Mouse (Mus musculus) gastrocnemius, postnatal 25 days (tissue): ENCODE data around the gene Tgfbr1. TPM values are rescaled to one million over a fixed set of nuclear protein-coding genes. Genes with fewer than 3 reads are reported as not detected.
A peak's percentile ranks its signal among the peaks of the same experiment; 100 is the strongest.
"Not testable (repeated sequence)": the region's sequence is repeated elsewhere in the genome, so short reads cannot be mapped to it uniquely, and the experiment has no call there.

Source experiments
- DNase-seq: peaks from one replicate; pipeline ENCODE4 v3.0.0; 2022
- total RNA-seq, 2 experiments: library from RNA; stranded (reverse); gene quantifications; 1 replicate in 1 of 2; 2 replicates in 1 of 2; pipeline ENCODE4 v1.2.3; 2021

Gene Tgfbr1
- total RNA-seq, 2 experiments from 2014 or later: 16.7 to 18.5 TPM

GRCm38 (mm10) chr4:47347022-47347421 is 6.0 kb upstream of the Tgfbr1 start:
- no peak for DNase-seq

- DNase-seq: no peak
These were observed 3.3 kb upstream of the Tgfbr1 start for GRCm38 (mm10) chr4:47349759-47350158.

DNA sequence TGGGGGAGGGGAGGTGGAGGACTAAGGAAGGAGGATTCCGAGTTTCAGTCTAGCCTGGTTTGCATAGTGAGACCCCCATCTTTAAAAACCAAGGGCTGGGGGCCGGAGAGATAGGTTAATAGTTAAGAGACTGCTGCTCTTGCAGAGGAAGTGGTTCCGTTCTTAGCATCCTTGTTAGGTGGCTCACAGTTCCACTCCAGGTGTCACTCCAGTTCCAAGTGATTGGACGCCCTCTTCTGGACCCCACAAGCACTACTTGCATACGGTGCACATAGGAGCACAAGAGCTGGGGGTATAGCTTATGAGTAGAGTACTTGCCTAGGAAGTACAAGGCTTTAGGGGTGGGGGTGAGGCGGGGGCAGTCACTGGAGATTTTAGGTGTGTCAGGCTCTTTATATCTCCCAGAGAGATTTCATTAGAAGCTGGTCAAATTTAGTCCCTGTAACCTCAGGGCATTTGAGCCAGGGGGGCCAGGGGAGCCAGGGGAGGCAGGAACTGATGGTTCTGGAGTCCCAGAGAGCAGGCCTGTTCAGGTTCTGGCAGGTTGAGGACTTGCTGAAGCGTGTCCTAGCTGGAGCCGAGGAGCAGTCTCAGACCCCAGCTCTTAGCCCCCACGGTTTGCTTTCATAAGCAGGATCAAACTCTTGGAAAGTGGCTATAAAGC is 1.5 kb upstream of the Tgfbr1 start:
- peak; percentile 18 for DNase-seq

DNA sequence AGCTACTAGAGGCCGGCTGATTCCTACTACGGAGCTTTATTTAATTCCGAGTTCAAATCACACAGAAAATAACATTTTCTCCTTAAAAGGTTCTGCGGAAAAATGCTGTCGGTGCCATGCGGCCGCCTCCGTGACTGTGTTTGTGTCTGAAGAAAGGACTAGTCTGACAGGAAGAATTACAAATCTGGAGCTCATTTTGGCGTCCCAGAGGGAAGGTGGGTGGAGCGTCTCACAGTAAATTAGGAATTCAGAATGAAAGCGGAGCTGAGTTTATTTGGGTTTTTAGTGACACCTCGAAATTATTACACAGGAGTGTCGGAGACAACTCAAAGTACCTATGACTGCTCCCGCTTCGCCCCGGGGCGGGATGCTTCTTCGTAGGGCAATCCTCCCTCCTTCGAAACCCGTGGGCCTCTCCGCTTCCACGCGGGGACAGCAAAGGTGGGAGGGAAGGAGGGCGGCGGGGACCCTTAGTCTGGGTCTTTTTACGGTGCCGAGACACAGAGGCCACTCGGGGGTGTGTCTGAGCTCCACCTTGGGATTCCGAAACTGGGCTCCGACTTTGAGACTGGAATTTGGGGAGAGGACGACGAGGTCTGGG is 861 bp upstream of the Tgfbr1 start:
- DNase-seq: peak; percentile 63

- DNase-seq: peak; percentile 81
These were observed 542 bp downstream of the Tgfbr1 start for GRCm38 (mm10) chr4:47353416-47354111.

- DNase-seq: no peak
These were observed 1.3 kb downstream of the Tgfbr1 start for GRCm38 (mm10) chr4:47354304-47354703.

DNA sequence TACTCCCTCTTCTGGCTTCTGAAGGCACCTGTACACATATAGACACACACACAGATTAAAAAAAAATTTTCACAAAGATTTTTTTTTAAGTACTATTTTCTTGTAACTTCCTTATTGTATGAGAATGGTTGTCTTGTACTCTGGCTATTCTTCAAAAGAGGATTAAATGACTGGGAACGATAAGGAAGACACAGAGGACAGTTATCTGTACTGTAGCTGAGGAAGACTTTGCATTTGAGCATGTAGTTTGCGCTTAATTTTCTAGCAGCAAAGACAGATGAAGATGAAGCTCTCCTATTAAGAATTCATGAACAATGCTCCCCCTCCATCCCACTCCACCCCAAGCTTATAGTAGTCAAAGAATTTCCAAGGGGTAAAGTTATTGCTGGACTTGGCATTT is 9.6 kb downstream of the Tgfbr1 start:
- no peak for DNase-seq

- no peak for DNase-seq
These were observed 10.1 kb downstream of the Tgfbr1 start for GRCm38 (mm10) chr4:47363134-47363533.

DNA sequence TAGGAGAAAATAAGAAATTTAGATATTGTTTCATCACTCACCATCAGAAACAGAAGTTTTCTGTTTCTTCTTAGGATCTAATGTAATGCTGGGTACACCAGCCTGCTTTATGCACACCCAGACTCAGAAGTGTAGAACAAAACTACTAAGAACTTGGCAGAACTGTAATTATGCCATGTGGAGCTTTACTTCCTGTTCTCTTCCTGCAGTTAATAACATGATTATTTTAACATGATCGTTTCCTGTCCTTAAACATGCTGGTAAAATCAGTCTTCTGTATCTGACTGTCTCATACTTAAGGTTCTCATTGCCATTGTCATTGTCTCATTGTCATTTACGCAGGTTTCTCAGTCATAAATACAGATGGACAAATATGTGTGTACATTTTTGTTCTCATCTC is 15.7 kb downstream of the Tgfbr1 start:
- DNase-seq: no peak

DNA sequence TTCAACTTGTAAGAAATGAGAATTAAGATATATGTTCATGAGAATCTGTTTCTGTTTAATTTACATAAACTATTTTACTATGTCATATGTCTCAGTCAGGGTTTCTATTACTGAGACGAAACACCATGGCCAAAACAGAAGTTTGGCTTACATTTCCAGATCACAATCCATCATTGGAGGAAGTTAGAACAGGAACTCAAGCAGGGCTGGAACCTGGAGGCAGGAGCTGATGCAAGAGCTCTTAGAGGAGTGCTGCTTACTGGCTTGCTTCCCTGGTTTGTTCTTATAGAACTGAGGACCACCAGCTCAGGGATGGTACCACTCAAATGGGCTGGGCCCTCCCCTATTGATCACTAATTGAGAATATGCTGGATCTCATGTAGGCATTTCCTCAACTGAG is 25.7 kb downstream of the Tgfbr1 start:
- no peak for DNase-seq

- no peak for DNase-seq
These were observed 29.4 kb downstream of the Tgfbr1 start for GRCm38 (mm10) chr4:47382426-47382825.

DNA sequence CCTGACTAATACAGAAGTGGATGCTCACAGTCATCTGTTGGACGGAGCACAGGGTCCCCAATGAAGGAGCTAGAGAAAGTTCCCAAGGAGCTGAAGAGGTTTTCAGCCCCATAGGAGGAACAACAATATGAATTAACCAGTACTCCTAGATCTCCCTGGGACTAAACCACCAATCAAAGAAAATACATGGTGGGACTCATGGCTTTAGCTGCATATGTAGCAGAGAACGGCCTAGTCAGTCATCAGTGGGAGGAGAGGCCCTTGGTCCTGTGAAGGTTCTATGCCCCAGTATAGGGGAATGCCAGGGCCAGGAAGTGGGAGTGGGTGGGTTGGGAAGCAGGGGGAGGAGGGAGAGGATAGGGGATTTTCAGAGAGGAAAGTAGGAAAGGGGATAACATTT is 38.9 kb downstream of the Tgfbr1 start:
- not testable (repeated sequence) for DNase-seq

DNA sequence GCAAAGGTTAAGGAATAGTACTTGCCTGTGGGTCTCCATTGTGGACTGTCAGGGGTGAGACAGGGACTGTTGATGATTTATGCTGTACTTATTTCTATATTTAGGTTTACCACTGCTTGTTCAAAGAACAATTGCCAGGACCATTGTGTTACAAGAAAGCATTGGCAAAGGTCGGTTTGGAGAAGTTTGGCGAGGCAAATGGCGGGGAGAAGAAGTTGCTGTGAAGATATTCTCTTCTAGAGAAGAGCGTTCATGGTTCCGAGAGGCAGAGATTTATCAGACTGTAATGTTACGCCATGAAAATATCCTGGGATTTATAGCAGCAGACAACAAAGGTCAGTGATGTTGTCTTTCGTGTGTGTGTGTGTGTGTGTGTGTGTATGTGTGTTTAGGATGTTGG is 43.2 kb downstream of the Tgfbr1 start:
- DNase-seq: no peak

- no peak for DNase-seq
These were observed 45.1 kb downstream of the Tgfbr1 start for GRCm38 (mm10) chr4:47397951-47398687.

DNA sequence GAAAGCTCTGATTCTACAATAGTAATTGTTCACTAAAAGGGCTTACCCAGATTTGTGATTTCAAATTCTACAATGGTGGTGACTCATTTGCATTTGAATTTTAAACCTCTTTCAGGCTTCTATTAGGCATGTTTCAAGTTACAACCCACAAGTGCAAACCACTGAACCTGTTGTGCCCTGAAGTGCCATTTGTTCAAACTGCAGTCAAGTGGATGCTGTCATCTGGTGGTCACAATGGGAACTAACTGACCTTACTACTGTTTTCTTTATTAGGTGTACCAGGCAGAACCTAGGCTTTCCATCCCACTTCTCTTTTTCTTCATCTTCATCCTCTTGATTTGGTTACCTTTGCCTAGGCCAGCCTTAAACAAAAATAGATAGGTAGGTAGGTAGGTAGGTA is 46.8 kb downstream of the Tgfbr1 start:
- no peak for DNase-seq

- no peak for DNase-seq
These were observed 47.3 kb downstream of the Tgfbr1 start for GRCm38 (mm10) chr4:47400314-47400713.

DNA sequence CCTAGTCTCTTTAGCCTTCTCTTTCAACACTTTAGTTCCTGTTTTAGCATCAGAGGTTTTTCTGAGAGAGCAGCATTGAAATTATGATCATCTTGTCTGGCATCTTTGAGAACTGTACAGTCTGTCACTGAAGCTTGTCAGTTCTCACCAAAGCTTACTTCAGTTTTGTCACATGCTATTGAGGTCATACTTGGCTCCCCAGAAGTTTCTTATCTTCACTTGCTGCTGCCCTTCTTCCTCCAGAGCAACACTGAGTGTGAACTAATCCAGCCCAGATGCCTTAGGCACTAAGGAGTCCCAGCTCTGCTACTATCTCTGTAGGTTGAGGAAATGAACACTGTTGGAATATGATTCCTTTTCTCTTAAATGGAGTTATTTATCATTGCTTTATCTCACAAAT is 49.2 kb downstream of the Tgfbr1 start:
- no peak for DNase-seq

DNA sequence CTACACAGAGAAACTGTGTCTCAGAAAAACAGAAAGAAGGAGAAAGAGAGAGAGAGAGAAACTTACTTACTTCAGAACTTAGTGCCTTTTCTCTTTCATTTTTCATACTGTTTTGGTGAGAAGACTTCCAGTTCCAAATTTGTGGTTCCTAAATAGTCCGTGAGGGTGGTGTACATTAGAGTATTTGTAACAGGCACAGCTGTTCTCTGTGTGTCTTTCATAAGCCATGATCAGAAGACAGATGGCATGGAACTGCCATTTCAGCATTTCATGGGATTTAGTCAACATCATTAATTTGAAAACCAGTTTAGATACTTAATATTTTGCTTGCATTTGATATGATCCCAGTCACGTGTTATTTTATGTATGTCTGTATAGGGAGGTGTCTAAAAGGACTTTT is 51.5 kb downstream of the Tgfbr1 start:
- no peak for DNase-seq

DNA sequence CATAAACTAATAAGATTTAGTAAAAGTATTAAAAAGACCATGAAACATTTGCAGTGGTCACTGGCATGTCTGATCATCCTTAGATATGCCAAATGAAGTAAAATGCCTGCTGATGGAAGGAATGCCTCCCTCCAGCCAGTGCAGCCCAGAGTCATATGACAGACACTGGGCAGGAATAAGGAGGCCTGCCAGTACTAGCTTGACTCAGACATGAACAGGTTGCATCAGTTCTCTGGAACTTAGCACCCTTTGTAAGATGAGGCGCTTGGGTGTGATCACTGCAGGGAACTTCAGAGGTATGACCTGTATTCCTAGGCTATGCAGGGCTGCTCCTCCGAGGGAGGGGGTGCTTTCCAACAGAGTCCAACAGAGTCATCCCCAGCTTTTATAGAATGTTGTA is 54.1 kb downstream of the Tgfbr1 start:
- peak; percentile 71 for DNase-seq

- DNase-seq: no peak
These were observed 64.8 kb downstream of the Tgfbr1 start for GRCm38 (mm10) chr4:47417871-47418270.

- no peak for DNase-seq
These were observed 66.4 kb downstream of the Tgfbr1 start for GRCm38 (mm10) chr4:47419268-47419973.

- DNase-seq: no peak
These were observed 67.2 kb downstream of the Tgfbr1 start for GRCm38 (mm10) chr4:47420191-47420590.
